Mouse (Mus musculus): ENCODE results near the gene Adam1b. TPM values are rescaled to one million over a fixed set of nuclear protein-coding genes. Genes with fewer than 3 reads are reported as not detected.

Adam1b gene
- 0.07 TPM in 1 of 2 replicates, not detected in the other for polyA plus RNA-seq (2012; ENCODE audit: insufficient read depth, low replicate concordance)

GRCm38 (mm10) chr5:121503231-121503630 is at the start of gene Adam1b:
TSS of gene Adam1b (minus strand) at chr5:121503435.
- TF ChIP-seq FLI1 (IDR thresholded peaks at IDR 0.05; ENCODE audit: low read length) (no peak), GATA1 (IDR thresholded peaks at IDR 0.05; ENCODE audit: borderline replicate concordance, low read length) (no peak)
- H3K27me3 ChIP-seq (replicated peaks) = peaks cover 22% of the 10 kb centered on the region

GRCm38 (mm10) chr5:121549196-121549595 is 46.0 kb upstream of the Adam1b start:
- no peak for TF ChIP-seq FLI1 (IDR thresholded peaks at IDR 0.05; ENCODE audit: low read length)
- TF ChIP-seq GATA1 (IDR thresholded peaks at IDR 0.05; ENCODE audit: borderline replicate concordance, low read length) = no peak
- Histone ChIP-seq H3K4me1 (peaks cover 44% of the 10 kb centered on the region), H3K36me3 (replicated peaks; ENCODE audit: low read length) (no peaks in the 10 kb centered on the region), H3K9me3 (peaks cover 12% of the 10 kb centered on the region), H3K4me3 (replicated peaks) (no peak overlapping the region), H3K27me3 (replicated peaks) (peaks cover 4% of the 10 kb centered on the region)

More at GRCm38 (mm10) chr5:121503231-121503630, at the start of gene Adam1b:
- Histone ChIP-seq H3K36me3 (replicated peaks; ENCODE audit: low read length) (no peaks in the 10 kb centered on the region), H3K4me1 (peaks cover 43% of the 10 kb centered on the region), H3K4me3 (replicated peaks) (no peak within 1 kb of the TSS), H3K9me3 (no peaks in the 10 kb centered on the region)

- Histone ChIP-seq H3K36me3 (replicated peaks; ENCODE audit: low read length) (no peaks in the 10 kb centered on the region), H3K4me3 (replicated peaks) (no peak overlapping the region), H3K9me3 (peaks cover 12% of the 10 kb centered on the region), H3K4me1 (peaks cover 55% of the 10 kb centered on the region), H3K27me3 (replicated peaks) (peaks cover 4% of the 10 kb centered on the region)
- TF ChIP-seq GATA1 (IDR thresholded peaks at IDR 0.05; ENCODE audit: borderline replicate concordance, low read length) = no peak
- TF ChIP-seq FLI1 (IDR thresholded peaks at IDR 0.05; ENCODE audit: low read length) = no peak
Observed at GRCm38 (mm10) chr5:121547084-121547483, 43.8 kb upstream of the Adam1b start.

GRCm38 (mm10) chr5:121546530-121546895 is 43.3 kb upstream of the Adam1b start:
- H3K4me1 ChIP-seq = peaks cover 57% of the 10 kb centered on the region
- H3K4me3 ChIP-seq (replicated peaks) = peak overlapping the region; percentile 96
- TF ChIP-seq FLI1 (IDR thresholded peaks at IDR 0.05; ENCODE audit: low read length) (no peak), GATA1 (IDR thresholded peaks at IDR 0.05; ENCODE audit: borderline replicate concordance, low read length) (no peak)
- peaks cover 8% of the 10 kb centered on the region for H3K9me3 ChIP-seq
- H3K36me3 ChIP-seq (replicated peaks; ENCODE audit: low read length) = no peaks in the 10 kb centered on the region
- H3K27me3 ChIP-seq (replicated peaks) = peaks cover 2% of the 10 kb centered on the region

- Histone ChIP-seq H3K4me1 (peaks cover 58% of the 10 kb centered on the region), H3K9me3 (peaks cover 4% of the 10 kb centered on the region), H3K27me3 (replicated peaks) (peaks cover 2% of the 10 kb centered on the region), H3K4me3 (replicated peaks) (peak within 1 kb of the TSS; percentile 96), H3K36me3 (replicated peaks; ENCODE audit: low read length) (no peaks in the 10 kb centered on the region)
- no peak for TF ChIP-seq FLI1 (IDR thresholded peaks at IDR 0.05; ENCODE audit: low read length)
- no peak for TF ChIP-seq GATA1 (IDR thresholded peaks at IDR 0.05; ENCODE audit: borderline replicate concordance, low read length)
Observed at GRCm38 (mm10) chr5:121545793-121546529, 42.7 kb upstream of the Adam1b start, which contains the start of gene Mapkapk5. TSS of gene Mapkapk5 (minus strand) at chr5:121545905.

- H3K27me3 ChIP-seq (replicated peaks) = no peaks in the 10 kb centered on the region
- H3K4me3 ChIP-seq (replicated peaks) = peak within 1 kb of the TSS; percentile 96
- H3K4me1 ChIP-seq = peaks cover 60% of the 10 kb centered on the region
- peaks cover 7% of the 10 kb centered on the region for H3K36me3 ChIP-seq (replicated peaks; ENCODE audit: low read length)
- no peak for TF ChIP-seq GATA1 (IDR thresholded peaks at IDR 0.05; ENCODE audit: borderline replicate concordance, low read length)
- no peak for TF ChIP-seq FLI1 (IDR thresholded peaks at IDR 0.05; ENCODE audit: low read length)
- H3K9me3 ChIP-seq = no peaks in the 10 kb centered on the region
Observed at GRCm38 (mm10) chr5:121544910-121545792, 41.9 kb upstream of the Adam1b start, which contains the start of the genes Adam1a and Gm42878. TSS of gene Adam1a (minus strand) at chr5:121545482. TSS of gene Gm42878 (minus strand) at chr5:121545482.

GRCm38 (mm10) chr5:121543370-121543769 is 40.1 kb upstream of the Adam1b start:
- Histone ChIP-seq H3K36me3 (replicated peaks; ENCODE audit: low read length) (peaks cover 22% of the 10 kb centered on the region), H3K9me3 (no peaks in the 10 kb centered on the region), H3K27me3 (replicated peaks) (no peaks in the 10 kb centered on the region), H3K4me3 (replicated peaks) (no peak overlapping the region), H3K4me1 (peaks cover 50% of the 10 kb centered on the region)
- TF ChIP-seq GATA1 (IDR thresholded peaks at IDR 0.05; ENCODE audit: borderline replicate concordance, low read length) (no peak), FLI1 (IDR thresholded peaks at IDR 0.05; ENCODE audit: low read length) (no peak)

GRCm38 (mm10) chr5:121541235-121541634 is 38.0 kb upstream of the Adam1b start:
- Histone ChIP-seq H3K4me3 (replicated peaks) (no peak overlapping the region), H3K27me3 (replicated peaks) (no peaks in the 10 kb centered on the region), H3K36me3 (replicated peaks; ENCODE audit: low read length) (peaks cover 44% of the 10 kb centered on the region), H3K9me3 (no peaks in the 10 kb centered on the region), H3K4me1 (peaks cover 37% of the 10 kb centered on the region)
- no peak for TF ChIP-seq GATA1 (IDR thresholded peaks at IDR 0.05; ENCODE audit: borderline replicate concordance, low read length)
- TF ChIP-seq FLI1 (IDR thresholded peaks at IDR 0.05; ENCODE audit: low read length) = no peak

GRCm38 (mm10) chr5:121540066-121540465 is 36.8 kb upstream of the Adam1b start:
- H3K9me3 ChIP-seq = no peaks in the 10 kb centered on the region
- H3K4me1 ChIP-seq = peaks cover 38% of the 10 kb centered on the region
- no peaks in the 10 kb centered on the region for H3K27me3 ChIP-seq (replicated peaks)
- TF ChIP-seq GATA1 (IDR thresholded peaks at IDR 0.05; ENCODE audit: borderline replicate concordance, low read length) (no peak), FLI1 (IDR thresholded peaks at IDR 0.05; ENCODE audit: low read length) (no peak)
- H3K4me3 ChIP-seq (replicated peaks) = no peak overlapping the region
- H3K36me3 ChIP-seq (replicated peaks; ENCODE audit: low read length) = peaks cover 56% of the 10 kb centered on the region
